Mouse (Mus musculus) olfactory bulb, adult 2 months (tissue): ENCODE data around the gene Usmg5. TPM values are rescaled to one million over a fixed set of nuclear protein-coding genes. Genes with fewer than 3 reads are reported as not detected.

ENCODE experiments used
- H3K27ac ChIP-seq: fragments of 200-500 bp; 2 replicates; pipeline ENCODE4 v1.5.1; 2012; ENCODE audit warnings: low read depth, low read length; ENCODE audit not compliant: insufficient read depth
- H3K4me1 ChIP-seq: fragments of 200-500 bp; 2 replicates; pipeline ENCODE4 v1.6.1; 2012; ENCODE audit warnings: low read length; ENCODE audit not compliant: control insufficient read depth, insufficient read depth
- H3K4me3 ChIP-seq: fragments of 200-500 bp; 2 replicates; pipeline ENCODE4 v1.5.1; 2012; ENCODE audit warnings: mild to moderate bottlenecking, low read depth, low read length, moderate library complexity; ENCODE audit not compliant: insufficient read depth
- CTCF ChIP-seq: fragments of 200-500 bp; IDR thresholded peaks from 2 replicates; pipeline ENCODE4 v1.5.1; 2012; ENCODE audit warnings: low read depth, mild to moderate bottlenecking, low read length, moderate library complexity; ENCODE audit not compliant: insufficient read depth
- POLR2A ChIP-seq: fragments of 200-500 bp; IDR thresholded peaks from 2 replicates; pipeline ENCODE4 v1.6.1; 2012; ENCODE audit warnings: mild to moderate bottlenecking, low read depth, low read length, moderate library complexity; ENCODE audit not compliant: insufficient read depth
- WGBS: fragments of 180-500 bp; shearing (Covaris S2); methylation state at CpG from one replicate; pipeline ENCODE4 v1.1.7; 2018; 5-methylcytosine and 5-hydroxymethylcytosine counted together
- polyA plus RNA-seq: library from polyadenylated mRNA; stranded (reverse); fragments of >200 nt; gene quantifications from 2 replicates; pipeline ENCODE4 v1.2.4, GENCODE M21; 2012; ENCODE audit warnings: low replicate concordance; ENCODE audit not compliant: missing spikeins, insufficient read depth, insufficient read length

Usmg5 gene
- polyA plus RNA-seq, 1 experiment = not detected

GRCm38 (mm10) chr19:47047236-47047833, 43.1 kb downstream of the Usmg5 start:
- TF ChIP-seq CTCF = no peak
- TF ChIP-seq POLR2A = no peak
- Histone ChIP-seq H3K4me3 (no peak overlapping the region), H3K27ac (no peak overlapping the region), H3K4me1 (peaks cover 6% of the 10 kb centered on the region)
- WGBS = 91% methylated on average over 13 of the region's 13 CpGs

- no peak overlapping the region for H3K27ac ChIP-seq
- peaks cover 6% of the 10 kb centered on the region for H3K4me1 ChIP-seq
- H3K4me3 ChIP-seq = no peak overlapping the region
- WGBS = 80% methylated on average over 1 of the region's 1 CpGs
- TF ChIP-seq POLR2A (no peak), CTCF (no peak)
Measured at GRCm38 (mm10) chr19:47046343-47046742, 44.1 kb downstream of the Usmg5 start.

- TF ChIP-seq CTCF (no peak), POLR2A (no peak)
- WGBS = 78% methylated on average over 3 of the region's 3 CpGs
- H3K27ac ChIP-seq = no peak overlapping the region
Measured at GRCm38 (mm10) chr19:47043608-47044007, 46.8 kb downstream of the Usmg5 start.

GRCm38 (mm10) chr19:47040720-47041473, 49.5 kb downstream of the Usmg5 start:
- 0 out of 2 replicates have a peak, but pooled peaks cover 2% of the 10 kb centered on the region for H3K4me1 ChIP-seq
- no peak overlapping the region for H3K4me3 ChIP-seq
- H3K27ac ChIP-seq = no peak overlapping the region
- 59% methylated on average over 3 of the region's 3 CpGs for WGBS
- TF ChIP-seq POLR2A (no peak), CTCF (no peak)

More at GRCm38 (mm10) chr19:47043608-47044007, 46.8 kb downstream of the Usmg5 start:
- H3K4me1 ChIP-seq = 0 out of 2 replicates have a peak, but pooled peaks cover 2% of the 10 kb centered on the region
- no peak overlapping the region for H3K4me3 ChIP-seq

GRCm38 (mm10) chr19:47036596-47036995, 53.9 kb downstream of the Usmg5 start:
- TF ChIP-seq CTCF (no peak), POLR2A (no peak)
- WGBS = 84% methylated on average over 3 of the region's 3 CpGs
- H3K27ac ChIP-seq = no peak overlapping the region
- H3K4me1 ChIP-seq = 0 out of 2 replicates have a peak, but pooled peaks cover 2% of the 10 kb centered on the region
- H3K4me3 ChIP-seq = no peak overlapping the region

GRCm38 (mm10) chr19:47034916-47035315, 55.5 kb downstream of the Usmg5 start:
- TF ChIP-seq POLR2A (no peak), CTCF (no peak)
- Histone ChIP-seq H3K4me1 (no peaks in the 10 kb centered on the region), H3K27ac (no peak overlapping the region), H3K4me3 (no peak overlapping the region)
- WGBS = 76% methylated on average over 4 of the region's 4 CpGs

Other genes with a start within 250 kb of the Usmg5 start
- not detected in 2 replicates for gene Ina, start 75.9 kb downstream of the Usmg5 start, polyA plus RNA-seq
- gene Nt5c2, start 75.5 kb downstream of the Usmg5 start, polyA plus RNA-seq = not detected in 2 replicates
- gene Pcgf6, start 39.7 kb downstream of the Usmg5 start, polyA plus RNA-seq = not detected in 2 replicates
- gene Taf5, start 22.9 kb downstream of the Usmg5 start, polyA plus RNA-seq = not detected in 2 replicates
- gene Pdcd11, start 121 bp upstream of the Usmg5 start, polyA plus RNA-seq = not detected in 2 replicates
- not detected in 2 replicates for gene Calhm2, start 47.6 kb upstream of the Usmg5 start, polyA plus RNA-seq
- gene Calhm1, start 53.6 kb upstream of the Usmg5 start, polyA plus RNA-seq = not detected in 2 replicates
- gene Calhm3, start 67.1 kb upstream of the Usmg5 start, polyA plus RNA-seq = not detected in 2 replicates
- gene Neurl1a, start 88.2 kb upstream of the Usmg5 start, polyA plus RNA-seq = not detected in 2 replicates